Mouse (Mus musculus) kidney, postnatal 25 days (tissue): Measurements from ENCODE around the gene Sbpl.
"Not testable (repeated sequence)": the region's sequence is repeated elsewhere in the genome, so short reads cannot be mapped to it uniquely, and the experiment has no call there.

ENCODE experiments used
- DNase-seq, 2 experiments: peaks; one replicate each; pipeline ENCODE4 v3.0.0; 2021; ENCODE audit warnings: mixed read lengths in 2 of 2

Gene Sbpl

GRCm38 (mm10) chr17:23960084-23960738 is 5.1 kb upstream of the Sbpl start:
- DNase-seq = peak; percentile 73 to 87

GRCm38 (mm10) chr17:23950828-23951227 is 4.2 kb downstream of the Sbpl start:
- DNase-seq = not testable (repeated sequence)

- no peak for DNase-seq
Measured at GRCm38 (mm10) chr17:23949068-23949467, 6.0 kb downstream of the Sbpl start.

GRCm38 (mm10) chr17:23947486-23947885 is 7.6 kb downstream of the Sbpl start:
- DNase-seq = not testable (repeated sequence)

- DNase-seq = no peak
Measured at GRCm38 (mm10) chr17:23941372-23941771, 13.7 kb downstream of the Sbpl start, which contains the start of gene Sbp. Gene Sbp (plus strand): TSS chr17:23941672.

- DNase-seq = no peak
Measured at GRCm38 (mm10) chr17:23931157-23931556, 23.9 kb downstream of the Sbpl start.

GRCm38 (mm10) chr17:23925090-23925493 is 30.0 kb downstream of the Sbpl start:
- peak; percentile 64 to 84 for DNase-seq

GRCm38 (mm10) chr17:23924531-23925007 is 30.5 kb downstream of the Sbpl start:
- DNase-seq = peak; percentile 89 to 96

GRCm38 (mm10) chr17:23917158-23917557 is 37.9 kb downstream of the Sbpl start, which contains the start of gene Dcpp3:
Gene Dcpp3 (plus strand): TSS chr17:23917458.
- not testable (repeated sequence) for DNase-seq
